Mouse (Mus musculus): ENCODE measurements around the gene Mcoln3. TPM values are rescaled to one million over a fixed set of nuclear protein-coding genes. Genes with fewer than 3 reads are reported as not detected.

Mcoln3 gene
- polyA plus RNA-seq, 1 experiment from 2014 or later: 6.3 TPM

DNA sequence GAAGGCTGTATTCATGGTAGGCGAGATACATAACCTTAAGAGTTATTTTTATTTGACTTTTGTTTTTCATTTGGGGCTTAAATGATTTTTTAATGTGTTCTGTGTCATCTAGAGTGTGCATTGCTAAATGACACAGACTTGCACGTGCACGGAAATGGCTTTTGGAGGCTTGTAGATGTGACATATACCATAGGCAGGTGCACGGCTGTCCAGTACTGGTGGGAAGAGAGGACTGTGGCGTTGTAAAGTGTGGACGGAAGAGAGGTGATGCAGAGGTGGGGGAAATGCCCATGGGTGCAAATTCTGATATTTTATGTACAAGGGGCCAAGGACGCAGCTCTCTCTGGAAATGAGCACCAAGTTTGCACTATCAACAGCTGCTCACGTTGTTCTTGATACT, 34.5 kb downstream of the Mcoln3 start:
- WGBS: 89% methylated on average over 8 of the region's 8 CpGs
- H3K9me3 ChIP-seq (ENCODE audit: control insufficient read depth, low read length): no peaks in the 10 kb centered on the region
- no peak overlapping the region for H3K4me2 ChIP-seq (ENCODE audit: low read depth, severe bottlenecking)
- no peaks in the 10 kb centered on the region for H3K36me3 ChIP-seq (ENCODE audit: control insufficient read depth, insufficient read depth, low read length)
- no peaks in the 10 kb centered on the region for H3K27me3 ChIP-seq (ENCODE audit: control insufficient read depth, insufficient read depth, low read length)
- no peak overlapping the region for H3K27ac ChIP-seq (replicated peaks; ENCODE audit: low read depth, low read length)
- H3K4me1 ChIP-seq (ENCODE audit: control insufficient read depth, insufficient read depth, low read length): peaks cover 11% of the 10 kb centered on the region
- H3K9ac ChIP-seq (ENCODE audit: low read length): no peak overlapping the region
- H3K4me3 ChIP-seq (ENCODE audit: low read depth, low read length): no peak overlapping the region
- ATAC-seq (ENCODE audit: insufficient number of reproducible peaks, low FRiP score, low TSS enrichment, low read depth) (no peak), DNase-seq (ENCODE audit: low spot score) (no peak)

DNA sequence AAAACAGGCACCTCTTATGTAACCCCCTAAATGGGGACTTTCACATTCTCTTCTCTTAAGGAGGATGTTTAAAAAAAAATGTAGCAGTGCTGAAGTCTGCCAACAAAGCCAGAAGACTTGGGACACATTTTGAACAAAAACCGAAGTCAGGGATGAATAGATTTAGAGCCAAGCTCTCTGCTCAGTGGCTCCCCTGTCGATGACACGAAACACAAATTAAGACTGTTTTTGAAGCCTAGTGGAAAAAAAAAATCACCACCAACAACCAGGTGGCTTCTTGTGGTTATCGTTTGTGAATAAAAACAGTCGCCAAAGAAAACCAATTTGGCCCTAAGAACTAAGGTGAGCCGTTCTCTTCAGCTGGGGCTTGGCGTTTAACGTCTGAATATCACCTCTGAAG, 35.1 kb downstream of the Mcoln3 start:
- Histone ChIP-seq H3K4me2 (ENCODE audit: low read depth, severe bottlenecking) (no peak overlapping the region), H3K9ac (ENCODE audit: low read length) (no peak overlapping the region), H3K4me1 (ENCODE audit: control insufficient read depth, insufficient read depth, low read length) (peaks cover 11% of the 10 kb centered on the region), H3K4me3 (ENCODE audit: low read depth, low read length) (no peak overlapping the region), H3K9me3 (ENCODE audit: control insufficient read depth, low read length) (no peaks in the 10 kb centered on the region), H3K27ac (replicated peaks; ENCODE audit: low read depth, low read length) (no peak overlapping the region), H3K36me3 (ENCODE audit: control insufficient read depth, insufficient read depth, low read length) (no peaks in the 10 kb centered on the region), H3K27me3 (ENCODE audit: control insufficient read depth, insufficient read depth, low read length) (no peaks in the 10 kb centered on the region)
- ATAC-seq (ENCODE audit: insufficient number of reproducible peaks, low FRiP score, low TSS enrichment, low read depth) (no peak), DNase-seq (ENCODE audit: low spot score) (no peak)
- WGBS: 82% methylated on average over 8 of the region's 8 CpGs

DNA sequence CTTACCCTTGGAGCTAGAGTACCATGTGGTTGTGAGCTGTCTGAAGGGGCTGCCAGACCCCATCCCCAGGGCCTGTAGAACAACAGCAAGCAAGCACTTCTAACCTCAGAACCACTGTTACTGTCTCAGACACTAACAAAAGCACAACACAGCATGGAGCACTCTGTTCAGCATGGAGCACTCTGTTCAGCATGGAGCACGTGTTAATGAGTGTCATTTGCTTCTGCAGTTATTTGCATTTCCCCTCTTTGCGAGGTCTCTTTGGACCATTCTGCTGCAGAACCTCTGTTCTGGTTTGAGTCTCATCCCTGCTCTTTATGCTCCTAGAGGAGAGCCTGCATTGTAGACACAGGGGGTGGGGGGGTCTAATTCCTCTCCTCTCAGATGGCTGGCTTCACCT, 35.7 kb downstream of the Mcoln3 start:
- no peak overlapping the region for H3K4me2 ChIP-seq (ENCODE audit: low read depth, severe bottlenecking)
- no peaks in the 10 kb centered on the region for H3K27me3 ChIP-seq (ENCODE audit: control insufficient read depth, insufficient read depth, low read length)
- H3K9me3 ChIP-seq (ENCODE audit: control insufficient read depth, low read length): no peaks in the 10 kb centered on the region
- H3K4me1 ChIP-seq (ENCODE audit: control insufficient read depth, insufficient read depth, low read length): peaks cover 11% of the 10 kb centered on the region
- no peak overlapping the region for H3K9ac ChIP-seq (ENCODE audit: low read length)
- DNase-seq (ENCODE audit: low spot score): no peak
- no peak for ATAC-seq (ENCODE audit: insufficient number of reproducible peaks, low FRiP score, low TSS enrichment, low read depth)
- H3K27ac ChIP-seq (replicated peaks; ENCODE audit: low read depth, low read length): no peak overlapping the region
- H3K4me3 ChIP-seq (ENCODE audit: low read depth, low read length): no peak overlapping the region
- H3K36me3 ChIP-seq (ENCODE audit: control insufficient read depth, insufficient read depth, low read length): no peaks in the 10 kb centered on the region
- WGBS: 70% methylated on average over 2 of the region's 2 CpGs

DNA sequence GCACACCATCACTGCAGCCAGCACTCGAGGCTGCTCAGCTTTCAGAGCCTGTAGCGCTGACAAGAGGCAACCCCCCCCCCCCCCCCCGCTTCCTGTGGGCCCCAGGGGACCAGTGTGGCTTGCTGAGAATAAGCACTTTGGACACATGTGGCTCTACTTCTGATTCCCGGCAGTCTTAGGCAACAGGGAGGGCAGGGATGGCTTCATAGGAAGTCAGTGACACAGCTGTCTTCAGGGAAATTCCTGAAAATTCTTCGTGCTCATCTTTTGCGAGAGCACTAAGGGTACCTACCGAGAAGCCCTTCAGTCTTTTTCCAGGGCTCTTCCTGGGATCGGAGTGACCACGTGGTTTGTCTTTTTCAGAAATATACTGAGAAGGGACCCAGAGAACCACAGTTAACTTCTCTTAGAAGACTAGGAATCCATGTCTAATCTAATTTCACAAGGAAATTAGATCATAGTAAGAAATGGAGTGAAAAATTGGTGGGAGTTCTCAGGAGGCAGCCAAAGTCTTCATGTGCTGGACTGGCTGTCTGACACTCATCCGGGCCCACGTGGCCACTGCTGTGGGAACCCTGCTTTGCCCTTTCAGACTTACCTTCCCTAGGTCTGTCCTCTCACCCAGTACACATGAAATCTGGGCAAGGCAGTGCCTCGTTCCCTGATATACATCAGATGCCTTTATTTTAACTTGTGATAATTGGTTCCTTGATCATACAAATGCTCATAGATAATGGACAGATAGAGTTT, 36.8 kb downstream of the Mcoln3 start:
- 40% methylated on average over 11 of the region's 12 CpGs for WGBS
- ATAC-seq (ENCODE audit: insufficient number of reproducible peaks, low FRiP score, low TSS enrichment, low read depth): no peak
- peak; percentile 40 for DNase-seq (ENCODE audit: low spot score)
- no peaks in the 10 kb centered on the region for H3K27me3 ChIP-seq (ENCODE audit: control insufficient read depth, insufficient read depth, low read length)
- no peak overlapping the region for H3K9ac ChIP-seq (ENCODE audit: low read length)
- H3K27ac ChIP-seq (replicated peaks; ENCODE audit: low read depth, low read length): no peak overlapping the region
- no peaks in the 10 kb centered on the region for H3K36me3 ChIP-seq (ENCODE audit: control insufficient read depth, insufficient read depth, low read length)
- no peak overlapping the region for H3K4me3 ChIP-seq (ENCODE audit: low read depth, low read length)
- H3K4me2 ChIP-seq (ENCODE audit: low read depth, severe bottlenecking): no peak overlapping the region
- no peaks in the 10 kb centered on the region for H3K9me3 ChIP-seq (ENCODE audit: control insufficient read depth, low read length)
- H3K4me1 ChIP-seq (ENCODE audit: control insufficient read depth, insufficient read depth, low read length): peaks cover 11% of the 10 kb centered on the region

DNA sequence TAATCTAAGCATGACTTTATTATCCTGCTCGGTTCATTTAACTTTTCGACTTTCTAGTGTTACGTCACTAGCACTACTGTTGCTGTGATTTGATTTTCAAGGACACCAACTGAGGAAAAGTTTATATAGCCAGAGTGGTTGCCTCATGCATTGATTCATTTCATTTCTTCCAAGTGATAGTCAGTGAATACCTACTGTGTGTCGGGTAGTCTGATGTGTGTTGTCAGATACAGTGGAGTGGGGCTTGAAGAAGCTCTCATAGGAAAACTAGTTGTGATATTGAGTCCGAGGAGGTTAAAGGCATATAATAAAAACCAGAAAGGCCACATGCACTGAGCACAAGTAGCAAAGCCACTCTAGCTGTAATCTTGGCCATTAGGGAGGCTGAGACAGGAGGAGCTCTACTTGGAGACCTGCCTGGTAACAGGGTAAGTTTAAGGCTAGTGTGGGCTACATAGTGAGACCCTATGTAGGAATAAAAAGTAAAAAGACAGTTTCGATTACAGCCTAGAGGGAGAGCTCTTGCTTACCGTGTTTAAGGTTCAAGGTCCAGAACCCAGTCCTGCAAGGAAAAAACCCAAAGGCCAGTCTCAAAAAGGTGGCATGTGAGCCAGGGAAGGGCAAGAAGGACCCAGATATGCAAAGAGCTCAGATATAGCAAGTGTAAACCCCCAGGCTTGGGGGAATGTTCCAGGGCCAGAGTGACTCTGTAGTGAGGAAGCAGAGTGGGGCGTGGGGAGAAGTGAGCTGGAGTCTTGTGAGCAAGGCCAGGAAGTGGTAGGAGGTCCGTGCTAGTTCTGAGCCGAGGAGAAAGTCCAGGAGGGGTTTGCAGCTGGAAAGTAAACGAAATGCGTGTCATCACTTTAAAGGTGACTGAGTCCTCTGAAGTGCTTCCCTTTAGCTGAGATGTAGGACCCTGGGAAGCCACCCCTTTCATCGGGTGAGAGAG, 38.7 kb downstream of the Mcoln3 start:
- WGBS: 73% methylated on average over 13 of the region's 13 CpGs
- Histone ChIP-seq H3K4me1 (ENCODE audit: control insufficient read depth, insufficient read depth, low read length) (peaks cover 6% of the 10 kb centered on the region), H3K36me3 (ENCODE audit: control insufficient read depth, insufficient read depth, low read length) (no peaks in the 10 kb centered on the region), H3K4me2 (ENCODE audit: low read depth, severe bottlenecking) (no peak overlapping the region), H3K9me3 (ENCODE audit: control insufficient read depth, low read length) (no peaks in the 10 kb centered on the region), H3K27ac (replicated peaks; ENCODE audit: low read depth, low read length) (no peak overlapping the region), H3K27me3 (ENCODE audit: control insufficient read depth, insufficient read depth, low read length) (no peaks in the 10 kb centered on the region), H3K4me3 (ENCODE audit: low read depth, low read length) (no peak overlapping the region), H3K9ac (ENCODE audit: low read length) (no peak overlapping the region)
- ATAC-seq (ENCODE audit: insufficient number of reproducible peaks, low FRiP score, low TSS enrichment, low read depth) (no peak), DNase-seq (ENCODE audit: low spot score) (no peak)

DNA sequence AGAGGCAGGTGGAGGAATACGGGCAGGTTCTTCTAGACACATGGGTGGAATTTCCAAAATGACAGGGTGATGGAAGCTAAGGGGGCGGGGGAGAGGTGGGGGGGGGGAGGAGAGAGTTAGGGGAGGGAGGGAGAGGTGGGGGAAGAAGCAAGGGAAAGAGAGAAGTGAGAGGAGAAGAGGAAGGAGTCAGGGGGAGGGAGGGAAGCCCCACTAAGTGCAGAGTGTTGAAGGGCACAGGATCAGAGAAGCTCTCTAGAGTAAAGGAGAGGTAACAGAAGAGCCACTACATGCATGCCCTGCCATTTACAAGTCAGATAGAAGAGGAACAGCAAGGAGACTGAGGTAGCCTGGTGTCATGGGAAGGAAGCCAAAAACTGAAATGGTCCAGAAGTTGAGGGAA, 39.6 kb downstream of the Mcoln3 start:
- DNase-seq (ENCODE audit: low spot score) (no peak), ATAC-seq (ENCODE audit: insufficient number of reproducible peaks, low FRiP score, low TSS enrichment, low read depth) (no peak)
- no peak overlapping the region for H3K4me2 ChIP-seq (ENCODE audit: low read depth, severe bottlenecking)
- no peaks in the 10 kb centered on the region for H3K27me3 ChIP-seq (ENCODE audit: control insufficient read depth, insufficient read depth, low read length)
- 77% methylated on average over 2 of the region's 2 CpGs for WGBS
- no peak overlapping the region for H3K4me3 ChIP-seq (ENCODE audit: low read depth, low read length)
- peaks cover 6% of the 10 kb centered on the region for H3K4me1 ChIP-seq (ENCODE audit: control insufficient read depth, insufficient read depth, low read length)
- no peak overlapping the region for H3K27ac ChIP-seq (replicated peaks; ENCODE audit: low read depth, low read length)
- no peaks in the 10 kb centered on the region for H3K9me3 ChIP-seq (ENCODE audit: control insufficient read depth, low read length)
- no peak overlapping the region for H3K9ac ChIP-seq (ENCODE audit: low read length)
- H3K36me3 ChIP-seq (ENCODE audit: control insufficient read depth, insufficient read depth, low read length): no peaks in the 10 kb centered on the region

DNA sequence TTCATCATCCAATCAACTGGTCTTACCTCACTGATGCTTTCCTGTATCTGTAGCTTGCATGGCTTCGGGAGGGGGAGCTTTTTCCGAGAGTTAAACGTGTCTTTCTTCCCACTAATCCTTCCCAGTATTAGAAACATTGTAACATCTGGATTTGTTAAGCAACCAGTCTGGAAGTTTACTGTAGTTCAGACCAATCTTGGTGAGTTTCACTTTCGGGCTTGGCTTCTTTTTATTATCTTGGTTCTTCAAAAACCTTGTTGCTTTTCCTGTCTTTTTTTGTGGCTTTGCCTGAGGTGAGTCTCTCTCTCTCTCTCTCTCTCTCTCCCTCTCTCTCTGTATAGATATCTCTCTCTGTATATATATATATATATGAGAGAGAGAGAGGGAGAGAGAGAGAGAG, 40.8 kb downstream of the Mcoln3 start:
- ATAC-seq (ENCODE audit: insufficient number of reproducible peaks, low FRiP score, low TSS enrichment, low read depth): no peak

DNA sequence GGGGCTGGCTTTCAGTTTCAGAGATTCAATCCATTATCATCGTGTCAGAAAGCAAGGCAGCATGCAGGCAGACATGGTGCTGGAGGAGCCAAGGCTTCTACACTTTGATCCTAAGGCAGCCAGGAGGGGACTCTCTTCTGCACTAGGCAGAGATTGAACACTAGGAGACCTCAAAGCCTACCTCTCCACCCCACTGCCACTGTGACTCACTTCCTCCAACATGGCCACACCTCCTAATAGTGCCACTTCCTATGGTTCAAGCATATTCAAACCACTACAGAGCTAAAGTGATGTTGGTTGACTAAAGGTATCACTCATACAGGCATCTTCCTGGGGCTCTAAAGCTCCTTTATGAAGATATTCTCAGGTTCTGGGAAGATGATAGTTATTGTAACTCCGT, 42.1 kb downstream of the Mcoln3 start:
- no peak overlapping the region for H3K9ac ChIP-seq (ENCODE audit: low read length)
- ATAC-seq (ENCODE audit: insufficient number of reproducible peaks, low FRiP score, low TSS enrichment, low read depth): no peak
- H3K9me3 ChIP-seq (ENCODE audit: control insufficient read depth, low read length): no peaks in the 10 kb centered on the region
- no peak overlapping the region for H3K27ac ChIP-seq (replicated peaks; ENCODE audit: low read depth, low read length)
- no peak overlapping the region for H3K4me3 ChIP-seq (ENCODE audit: low read depth, low read length)
- H3K4me1 ChIP-seq (ENCODE audit: control insufficient read depth, insufficient read depth, low read length): no peaks in the 10 kb centered on the region
- no peaks in the 10 kb centered on the region for H3K36me3 ChIP-seq (ENCODE audit: control insufficient read depth, insufficient read depth, low read length)
- no peak overlapping the region for H3K4me2 ChIP-seq (ENCODE audit: low read depth, severe bottlenecking)
- no peak for DNase-seq (ENCODE audit: low spot score)
- 85% methylated on average over 2 of the region's 2 CpGs for WGBS
- no peaks in the 10 kb centered on the region for H3K27me3 ChIP-seq (ENCODE audit: control insufficient read depth, insufficient read depth, low read length)

More for the DNA sequence above, 40.8 kb downstream of the Mcoln3 start:
- Histone ChIP-seq H3K4me1 (ENCODE audit: control insufficient read depth, insufficient read depth, low read length) (peaks cover 6% of the 10 kb centered on the region), H3K4me2 (ENCODE audit: low read depth, severe bottlenecking) (no peak overlapping the region), H3K9ac (ENCODE audit: low read length) (no peak overlapping the region), H3K27me3 (ENCODE audit: control insufficient read depth, insufficient read depth, low read length) (no peaks in the 10 kb centered on the region), H3K9me3 (ENCODE audit: control insufficient read depth, low read length) (no peaks in the 10 kb centered on the region), H3K27ac (replicated peaks; ENCODE audit: low read depth, low read length) (no peak overlapping the region), H3K36me3 (ENCODE audit: control insufficient read depth, insufficient read depth, low read length) (no peaks in the 10 kb centered on the region), H3K4me3 (ENCODE audit: low read depth, low read length) (no peak overlapping the region)
- DNase-seq (ENCODE audit: low spot score): no peak
- WGBS: 60% methylated on average over 4 of the region's 4 CpGs

Measured in limb, embryonic 11.5 days (tissue).